Comparison of ENCODE assay signal across 7 mouse cellular contexts in the genomic region with DNA sequence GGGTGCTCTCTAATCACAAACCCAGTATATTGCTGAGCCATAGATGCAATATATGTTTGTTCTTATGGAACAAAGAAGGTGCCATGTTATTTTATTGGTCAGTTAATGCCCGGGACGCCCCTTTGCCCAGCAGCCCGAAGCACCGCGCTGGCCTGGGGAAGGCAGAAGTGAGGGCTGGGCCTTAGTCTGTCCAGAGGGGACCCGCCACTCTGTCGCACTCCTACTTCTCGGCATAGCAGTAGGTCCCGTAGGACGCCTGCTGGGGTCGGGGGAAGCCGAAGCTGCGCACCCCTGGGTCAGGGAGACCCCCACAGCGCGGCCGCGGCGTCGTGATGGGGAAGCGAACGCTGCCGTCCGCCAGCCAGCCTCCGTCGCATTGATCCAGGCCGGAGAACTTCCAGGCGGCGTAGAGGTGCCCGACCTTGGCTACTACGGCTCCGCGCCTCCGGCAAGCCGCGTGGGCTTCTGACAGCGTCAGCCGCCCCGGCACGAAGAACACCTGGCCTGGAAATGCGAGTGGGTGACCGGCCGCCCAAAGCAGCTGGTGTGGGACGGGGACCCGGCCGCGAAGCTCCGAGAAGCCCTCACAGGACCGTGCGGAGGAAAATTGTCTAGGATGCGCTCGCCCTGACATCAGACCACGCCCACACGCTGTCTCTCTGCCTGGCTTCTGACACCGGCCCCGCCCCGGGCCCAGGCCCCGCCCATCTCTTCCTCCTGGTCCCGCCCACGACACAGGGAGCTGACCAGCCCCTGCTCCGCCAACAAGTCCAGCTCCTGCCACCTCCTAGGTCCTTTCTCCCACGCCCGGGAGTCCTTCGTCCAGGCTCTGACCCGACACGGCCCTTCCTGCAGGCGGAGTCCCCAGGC. TPM values are rescaled to one million over a fixed set of nuclear protein-coding genes. Genes with fewer than 3 reads are reported as not detected.
A peak's percentile ranks its signal among the peaks of the same experiment; 100 is the strongest.
DNase-seq lines count a peak whose midpoint lies in the region; ATAC-seq and TF ChIP-seq lines count a peak whose summit lies in the region.

No protein-coding gene starts in this region.

- no peak for TF ChIP-seq EP300 in heart, adult 2 months (IDR thresholded peaks at IDR 0.05; ENCODE audit: insufficient read depth, low read depth, low read length)

- no peak for TF ChIP-seq CTCF in heart, adult 2 months (IDR thresholded peaks at IDR 0.05)
- no peak for TF ChIP-seq CTCF in kidney, adult 2 months (conservative IDR thresholded peaks at IDR 0.05; ENCODE audit: insufficient read depth, insufficient read length, low read depth, low read length)

- 1% methylated on average over 66 of the region's 66 CpGs for WGBS in embryonic facial prominence, embryonic 12.5 days
- 5% methylated on average over 63 of the region's 66 CpGs for WGBS in heart, adult 2 months
- WGBS in kidney, adult 2 months: 4% methylated on average over 65 of the region's 66 CpGs
- under 1% methylated on average over 66 of the region's 66 CpGs for WGBS in limb, embryonic 10.5 days
- 1% methylated on average over 61 of the region's 66 CpGs for WGBS in midbrain, embryonic 12.5 days

- H3K4me1 ChIP-seq in embryonic facial prominence, embryonic 12.5 days: peaks cover 17% of the 10 kb centered on the region
- H3K4me1 ChIP-seq in heart, adult 2 months (ENCODE audit: control insufficient read depth, insufficient read depth, low read length): no peaks in the 10 kb centered on the region
- H3K4me1 ChIP-seq in kidney, adult 2 months (ENCODE audit: control insufficient read depth, insufficient read depth, low read length): 0 out of 2 replicates have a peak, but pooled peaks cover 3% of the 10 kb centered on the region
- peaks cover 21% of the 10 kb centered on the region for H3K4me1 ChIP-seq in limb, embryonic 10.5 days
- peaks cover 19% of the 10 kb centered on the region for H3K4me1 ChIP-seq in midbrain, embryonic 12.5 days

- H3K9ac ChIP-seq in embryonic facial prominence, embryonic 12.5 days: 0 out of 2 replicates have a peak overlapping the region, but pooled peaks have one; percentile 11
- peak overlapping the region; percentile 71 for H3K9ac ChIP-seq in heart, adult 2 months (ENCODE audit: low read depth, low read length)
- peak overlapping the region; percentile 52 for H3K9ac ChIP-seq in midbrain, embryonic 12.5 days (replicated peaks)

- peak overlapping the region; percentile 46 for H3K4me3 ChIP-seq in embryonic facial prominence, embryonic 12.5 days
- peak overlapping the region; percentile 74 for H3K4me3 ChIP-seq in heart, adult 2 months
- H3K4me3 ChIP-seq in kidney, adult 2 months (ENCODE audit: insufficient read depth, low read depth, low read length): peak overlapping the region; percentile 49
- peak overlapping the region; percentile 63 for H3K4me3 ChIP-seq in limb, embryonic 10.5 days
- peak overlapping the region; percentile 57 for H3K4me3 ChIP-seq in midbrain, embryonic 12.5 days

- no peaks in the 10 kb centered on the region for H3K79me2 ChIP-seq in heart, adult 2 months (replicated peaks; ENCODE audit: control insufficient read depth, insufficient read depth, low read length)

- peak; percentile 61 for ATAC-seq in embryonic facial prominence, embryonic 12.5 days (ENCODE audit: insufficient number of reproducible peaks, insufficient read depth, low FRiP score, low TSS enrichment)
- peak; percentile 91 for ATAC-seq in midbrain, embryonic 12.5 days (ENCODE audit: low FRiP score, low read depth)

- H3K27ac ChIP-seq in embryonic facial prominence, embryonic 12.5 days: no peak overlapping the region
- H3K27ac ChIP-seq in heart, adult 2 months: no peak overlapping the region
- no peak overlapping the region for H3K27ac ChIP-seq in kidney, adult 2 months (ENCODE audit: insufficient read depth, low read depth, low read length)
- peak overlapping the region; percentile 7; the same call in 1 of the 2 replicates for H3K27ac ChIP-seq in limb, embryonic 10.5 days
- H3K27ac ChIP-seq in midbrain, embryonic 12.5 days (replicated peaks): no peak overlapping the region

- H3K9me3 ChIP-seq in embryonic facial prominence, embryonic 12.5 days: no peaks in the 10 kb centered on the region
- no peaks in the 10 kb centered on the region for H3K9me3 ChIP-seq in limb, embryonic 10.5 days (replicated peaks)
- H3K9me3 ChIP-seq in midbrain, embryonic 12.5 days: 0 out of 2 replicates have a peak, but pooled peaks cover 2% of the 10 kb centered on the region

- no peaks in the 10 kb centered on the region for H3K36me3 ChIP-seq in embryonic facial prominence, embryonic 12.5 days
- H3K36me3 ChIP-seq in heart, adult 2 months (ENCODE audit: control insufficient read depth, insufficient read depth, low read length): no peaks in the 10 kb centered on the region
- no peaks in the 10 kb centered on the region for H3K36me3 ChIP-seq in kidney, adult 2 months (ENCODE audit: control insufficient read depth, insufficient read depth, low read length)
- no peaks in the 10 kb centered on the region; the same call in 1 of the 2 replicates for H3K36me3 ChIP-seq in limb, embryonic 10.5 days
- H3K36me3 ChIP-seq in midbrain, embryonic 12.5 days: no peaks in the 10 kb centered on the region

- TF ChIP-seq POLR2A in heart, adult 2 months (IDR thresholded peaks at IDR 0.05; ENCODE audit: insufficient read depth, low read depth, low read length): peak; percentile 42; the same call in 1 of the 2 replicates
- no peak for TF ChIP-seq POLR2A in kidney, adult 2 months (IDR thresholded peaks at IDR 0.05; ENCODE audit: low read depth, low read length)

- DNase-seq in adrenal gland, postnatal 4 days (ENCODE audit: low spot score in 2 of 2): peak; percentile 76 to 78
- peak; percentile 92 for DNase-seq in heart, adult 2 months
- DNase-seq in kidney, adult 2 months: peak; percentile 98
- peak; percentile 91 for DNase-seq in limb, embryonic 10.5 days (ENCODE audit: low spot score)
- peak; percentile 51 for DNase-seq in skeletal muscle tissue, adult 2 months (ENCODE audit: low read depth, low spot score)

- H3K27me3 ChIP-seq in embryonic facial prominence, embryonic 12.5 days: peaks cover 74% of the 10 kb centered on the region
- H3K27me3 ChIP-seq in heart, adult 2 months (ENCODE audit: control insufficient read depth, insufficient read depth, low read length): peaks cover 18% of the 10 kb centered on the region
- 0 out of 2 replicates have a peak, but pooled peaks cover 7% of the 10 kb centered on the region for H3K27me3 ChIP-seq in kidney, adult 2 months (replicated peaks; ENCODE audit: control insufficient read depth, insufficient read depth, low read length)
- H3K27me3 ChIP-seq in limb, embryonic 10.5 days (ENCODE audit: low read depth, poor library complexity, severe bottlenecking): peaks cover 91% of the 10 kb centered on the region
- peaks cover 83% of the 10 kb centered on the region for H3K27me3 ChIP-seq in midbrain, embryonic 12.5 days

- intact Hi-C loops in heart, adult 2 months (cut with DNase I): no loop called here

- H3K4me2 ChIP-seq in embryonic facial prominence, embryonic 12.5 days (replicated peaks): peak overlapping the region; percentile 89
- peak overlapping the region; percentile 98 for H3K4me2 ChIP-seq in midbrain, embryonic 12.5 days (replicated peaks)

RNA-seq across cellular contexts. Expression of gene Hapln2, which starts 4.8 kb away (rescaled TPM):
- not detected for total RNA-seq in adrenal gland, postnatal 4 days (2021)
- polyA plus RNA-seq in embryonic facial prominence, embryonic 12.5 days (2016; fragmentation: Nextera tagmentation; extraction: Ambion mirVana): 0.09 and 0.34 TPM in 2 replicates
- total RNA-seq in heart, adult 2 months (2021): not detected
- polyA plus RNA-seq in heart, adult 2 months (2012; rRNA removed): not detected in 2 replicates
- polyA plus RNA-seq in kidney, adult 2 months (2012; rRNA removed): not detected in 2 replicates
- 0.06 TPM in 1 of 2 replicates, not detected in the other for polyA plus RNA-seq in limb, embryonic 10.5 days (2016; fragmentation: Nextera tagmentation; extraction: Ambion mirVana)
- polyA plus RNA-seq in midbrain, embryonic 12.5 days (2016; fragmentation: Nextera tagmentation; extraction: Ambion mirVana): 0.13 and 0.43 TPM in 2 replicates

RNA-seq across cellular contexts. Expression of gene Gpatch4, which starts 20.4 kb away (rescaled TPM):
- total RNA-seq in adrenal gland, postnatal 4 days (2021): 10 to 100 TPM; 15.4 to 16.1 TPM
- polyA plus RNA-seq in embryonic facial prominence, embryonic 12.5 days (2016; fragmentation: Nextera tagmentation; extraction: Ambion mirVana): 32.7 and 34.6 TPM in 2 replicates
- total RNA-seq in heart, adult 2 months (2021): 1 to 10 TPM; 9.5 to 9.9 TPM
- polyA plus RNA-seq in heart, adult 2 months (2012; rRNA removed): 4.3 and 8.5 TPM in 2 replicates
- 5.1 and 7.4 TPM in 2 replicates for polyA plus RNA-seq in kidney, adult 2 months (2012; rRNA removed)
- 42.4 and 53.4 TPM in 2 replicates for polyA plus RNA-seq in limb, embryonic 10.5 days (2016; fragmentation: Nextera tagmentation; extraction: Ambion mirVana)
- 26.5 and 27.1 TPM in 2 replicates for polyA plus RNA-seq in midbrain, embryonic 12.5 days (2016; fragmentation: Nextera tagmentation; extraction: Ambion mirVana)

RNA-seq across cellular contexts. Expression of gene Bcan, which starts 22.5 kb away (rescaled TPM):
- total RNA-seq in adrenal gland, postnatal 4 days (2021): 10 to 100 TPM; 29.2 to 30.6 TPM
- 0.15 and 0.39 TPM in 2 replicates for polyA plus RNA-seq in embryonic facial prominence, embryonic 12.5 days (2016; fragmentation: Nextera tagmentation; extraction: Ambion mirVana)
- total RNA-seq in heart, adult 2 months (2021): under 1 TPM in 1 of 2 experiments, not detected in 1; 0.09 TPM
- 0.32 and 0.55 TPM in 2 replicates for polyA plus RNA-seq in heart, adult 2 months (2012; rRNA removed)
- 0.34 and 0.48 TPM in 2 replicates for polyA plus RNA-seq in kidney, adult 2 months (2012; rRNA removed)
- not detected in 2 replicates for polyA plus RNA-seq in limb, embryonic 10.5 days (2016; fragmentation: Nextera tagmentation; extraction: Ambion mirVana)
- polyA plus RNA-seq in midbrain, embryonic 12.5 days (2016; fragmentation: Nextera tagmentation; extraction: Ambion mirVana): 0.63 and 1.1 TPM in 2 replicates

RNA-seq across cellular contexts. Expression of gene Naxe, which starts 35.7 kb away (rescaled TPM):
- total RNA-seq in adrenal gland, postnatal 4 days (2021): 100 to 1,000 TPM; 124 to 126 TPM
- polyA plus RNA-seq in embryonic facial prominence, embryonic 12.5 days (2016; fragmentation: Nextera tagmentation; extraction: Ambion mirVana): 183 and 187 TPM in 2 replicates
- total RNA-seq in heart, adult 2 months (2021): 10 to 100 TPM; 70.6 to 81.9 TPM
- 86.6 and 96.7 TPM in 2 replicates for polyA plus RNA-seq in heart, adult 2 months (2012; rRNA removed)
- 141 and 165 TPM in 2 replicates for polyA plus RNA-seq in kidney, adult 2 months (2012; rRNA removed)
- polyA plus RNA-seq in limb, embryonic 10.5 days (2016; fragmentation: Nextera tagmentation; extraction: Ambion mirVana): 132 and 148 TPM in 2 replicates
- polyA plus RNA-seq in midbrain, embryonic 12.5 days (2016; fragmentation: Nextera tagmentation; extraction: Ambion mirVana): 124 and 128 TPM in 2 replicates

RNA-seq across cellular contexts. Expression of gene Nes, which starts 51.7 kb away (rescaled TPM):
- total RNA-seq in adrenal gland, postnatal 4 days (2021): 10 to 100 TPM; 16.2 to 24.3 TPM
- 40.0 and 42.0 TPM in 2 replicates for polyA plus RNA-seq in embryonic facial prominence, embryonic 12.5 days (2016; fragmentation: Nextera tagmentation; extraction: Ambion mirVana)
- 10 to 100 TPM; 14.7 to 22.8 TPM for total RNA-seq in heart, adult 2 months (2021)
- polyA plus RNA-seq in heart, adult 2 months (2012; rRNA removed): 6.2 and 10.0 TPM in 2 replicates
- 7.2 and 7.5 TPM in 2 replicates for polyA plus RNA-seq in kidney, adult 2 months (2012; rRNA removed)
- polyA plus RNA-seq in limb, embryonic 10.5 days (2016; fragmentation: Nextera tagmentation; extraction: Ambion mirVana): 13.5 and 14.6 TPM in 2 replicates
- polyA plus RNA-seq in midbrain, embryonic 12.5 days (2016; fragmentation: Nextera tagmentation; extraction: Ambion mirVana): 183 and 196 TPM in 2 replicates

Comparison
In these comparisons a context has a peak if more than half of its experiments do, and no peak if none do; other contexts are left out.
1. H3K9ac ChIP-seq: peak in every context shown above with its lines; median percentile 71 in heart, adult 2 months; 52 in midbrain, embryonic 12.5 days; 11 in embryonic facial prominence, embryonic 12.5 days.